Mouse (Mus musculus) frontal cortex, postnatal 14 days (tissue): ENCODE data around the gene Ddah2.
"Not testable (repeated sequence)": the region's sequence is repeated elsewhere in the genome, so short reads cannot be mapped to it uniquely, and the experiment has no call there.

Experiments
- DNase-seq, 2 experiments: peaks; one replicate each; pipeline ENCODE4 v3.0.0; 2022; ENCODE audit warnings: low spot score in 2 of 2

The Ddah2 gene

GRCm38 (mm10) chr17:35027277-35028068, 31.4 kb upstream of the Ddah2 start, which contains the start of gene Sapcd1:
Gene Sapcd1, minus strand, starts transcription at chr17:35028016.
- peak in 1 of 2 experiments; percentile 51 for DNase-seq

- DNase-seq = no peak
Observed at GRCm38 (mm10) chr17:35028315-35028714, 30.5 kb upstream of the Ddah2 start.

GRCm38 (mm10) chr17:35029691-35030532, 28.9 kb upstream of the Ddah2 start:
- DNase-seq = no peak

- DNase-seq = no peak
Observed at GRCm38 (mm10) chr17:35031272-35031671, 27.6 kb upstream of the Ddah2 start.

GRCm38 (mm10) chr17:35031880-35032279, 27.0 kb upstream of the Ddah2 start:
- DNase-seq = no peak

GRCm38 (mm10) chr17:35032323-35032870, 26.4 kb upstream of the Ddah2 start:
- no peak for DNase-seq

GRCm38 (mm10) chr17:35033703-35034102, 25.1 kb upstream of the Ddah2 start:
- DNase-seq = not testable (repeated sequence)

GRCm38 (mm10) chr17:35034896-35035295, 23.9 kb upstream of the Ddah2 start:
- no peak for DNase-seq

GRCm38 (mm10) chr17:35039121-35039873, 19.5 kb upstream of the Ddah2 start:
- no peak for DNase-seq

GRCm38 (mm10) chr17:35043794-35044193, 15.0 kb upstream of the Ddah2 start:
- DNase-seq = no peak

GRCm38 (mm10) chr17:35044904-35045806, 13.7 kb upstream of the Ddah2 start:
- DNase-seq = no peak

- DNase-seq = no peak
Observed at GRCm38 (mm10) chr17:35045807-35046680, 12.8 kb upstream of the Ddah2 start.

GRCm38 (mm10) chr17:35046681-35047455, 12.0 kb upstream of the Ddah2 start, which contains the start of gene Msh5:
Gene Msh5, minus strand, starts transcription at chr17:35046745.
- peak; percentile 92 to 95 for DNase-seq

- no peak for DNase-seq
Observed at GRCm38 (mm10) chr17:35047688-35048087, 11.1 kb upstream of the Ddah2 start.

- DNase-seq = no peak
Observed at GRCm38 (mm10) chr17:35048149-35048931, 10.5 kb upstream of the Ddah2 start.

- DNase-seq = no peak
Observed at GRCm38 (mm10) chr17:35048932-35049440, 9.8 kb upstream of the Ddah2 start.

GRCm38 (mm10) chr17:35049561-35050016, 9.2 kb upstream of the Ddah2 start, which contains the start of gene Clic1:
Gene Clic1, plus strand, starts transcription at chr17:35049966.
- DNase-seq = no peak
